Mouse (Mus musculus) megakaryocyte, embryonic 14.5 days (primary cell): ENCODE measurements at regions not wholly inside any gene's neighbourhood (a gene's known extent, or its start where the extent isn't known, plus 50 kb on each side); places are given as distances from the start of the nearest gene placed in this dataset.
"Not testable (repeated sequence)": the region's sequence is repeated elsewhere in the genome, so short reads cannot be mapped to it uniquely, and the experiment has no call there.

Experiments
- H3K27me3 ChIP-seq: replicated peaks from 2 replicates; pipeline ENCODE3; 2012; ENCODE audit warnings: inconsistent platforms
- H3K36me3 ChIP-seq: replicated peaks from 2 replicates; pipeline ENCODE3; 2012; ENCODE audit warnings: low read length, inconsistent platforms, mixed read lengths
- H3K4me1 ChIP-seq: 2 replicates; pipeline ENCODE4 v1.6.1; 2012; ENCODE audit warnings: inconsistent platforms
- H3K4me3 ChIP-seq: replicated peaks from 2 replicates; pipeline ENCODE3; 2012; ENCODE audit warnings: moderate library complexity, mild to moderate bottlenecking, inconsistent platforms
- H3K9me3 ChIP-seq: 2 replicates; pipeline ENCODE4 v1.6.1; 2012; ENCODE audit warnings: inconsistent platforms
- FLI1 ChIP-seq: IDR thresholded peaks from 2 replicates; pipeline ENCODE4 v1.6.1; 2012; ENCODE audit warnings: low read length, inconsistent platforms, mixed read lengths
- GATA1 ChIP-seq: IDR thresholded peaks from 3 replicates; pipeline ENCODE4 v1.6.1; 2012; ENCODE audit warnings: mixed read lengths, low read length, inconsistent platforms, borderline replicate concordance

DNA sequence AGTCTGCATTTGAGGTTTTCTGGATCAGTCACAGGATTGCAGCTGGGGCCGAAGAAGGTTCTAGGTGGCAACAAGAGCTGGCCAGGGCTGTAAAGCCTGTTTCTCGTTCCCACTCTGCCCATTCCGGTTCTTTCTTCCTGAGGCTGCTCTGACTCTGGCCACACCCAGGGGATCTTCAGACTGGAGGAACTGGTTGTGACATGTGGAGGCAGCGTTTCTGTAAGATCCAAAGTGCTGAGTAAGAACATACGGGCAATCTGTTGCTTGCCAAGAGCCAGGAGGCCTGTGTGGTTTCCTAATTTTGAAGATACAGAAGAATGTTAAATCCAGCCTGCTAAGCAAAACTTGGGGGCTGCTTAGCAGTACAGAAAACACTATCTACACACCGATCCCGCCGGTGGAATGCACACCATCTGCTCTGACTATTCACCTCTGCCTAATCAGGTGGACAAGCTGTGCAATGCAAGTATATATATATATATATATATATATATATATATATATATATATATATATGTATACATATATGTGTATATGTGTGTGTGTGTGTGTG, 99.3 kb upstream of the Bmp2k start:
- H3K9me3 ChIP-seq: no peaks in the 10 kb centered on the region
- no peak for TF ChIP-seq GATA1
- TF ChIP-seq FLI1: no peak
- no peaks in the 10 kb centered on the region for H3K27me3 ChIP-seq
- H3K36me3 ChIP-seq: no peaks in the 10 kb centered on the region
- peak overlapping the region; percentile 80 for H3K4me3 ChIP-seq
- peaks cover 70% of the 10 kb centered on the region for H3K4me1 ChIP-seq

DNA sequence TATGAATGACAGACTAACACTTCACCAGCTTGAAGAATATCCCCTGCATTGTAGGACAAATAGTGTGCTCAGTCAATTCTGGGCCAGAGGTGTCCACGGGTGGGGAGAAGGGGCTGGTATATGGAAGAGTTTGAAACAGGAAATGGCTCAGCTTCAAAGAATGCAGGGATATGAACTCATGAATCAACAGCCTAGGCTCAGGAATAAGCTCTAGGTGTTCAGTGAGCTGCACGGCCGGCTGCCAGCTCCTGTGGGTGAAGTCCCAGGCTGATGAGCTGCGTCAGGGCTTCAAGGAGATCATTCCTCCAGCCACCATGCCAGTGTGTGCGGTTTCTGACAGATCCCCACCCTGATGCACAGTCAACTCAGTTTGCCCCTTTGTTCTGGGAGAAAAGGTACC, 98.8 kb upstream of the Bmp2k start:
- peaks cover 70% of the 10 kb centered on the region for H3K4me1 ChIP-seq
- TF ChIP-seq FLI1: no peak
- TF ChIP-seq GATA1: no peak

DNA sequence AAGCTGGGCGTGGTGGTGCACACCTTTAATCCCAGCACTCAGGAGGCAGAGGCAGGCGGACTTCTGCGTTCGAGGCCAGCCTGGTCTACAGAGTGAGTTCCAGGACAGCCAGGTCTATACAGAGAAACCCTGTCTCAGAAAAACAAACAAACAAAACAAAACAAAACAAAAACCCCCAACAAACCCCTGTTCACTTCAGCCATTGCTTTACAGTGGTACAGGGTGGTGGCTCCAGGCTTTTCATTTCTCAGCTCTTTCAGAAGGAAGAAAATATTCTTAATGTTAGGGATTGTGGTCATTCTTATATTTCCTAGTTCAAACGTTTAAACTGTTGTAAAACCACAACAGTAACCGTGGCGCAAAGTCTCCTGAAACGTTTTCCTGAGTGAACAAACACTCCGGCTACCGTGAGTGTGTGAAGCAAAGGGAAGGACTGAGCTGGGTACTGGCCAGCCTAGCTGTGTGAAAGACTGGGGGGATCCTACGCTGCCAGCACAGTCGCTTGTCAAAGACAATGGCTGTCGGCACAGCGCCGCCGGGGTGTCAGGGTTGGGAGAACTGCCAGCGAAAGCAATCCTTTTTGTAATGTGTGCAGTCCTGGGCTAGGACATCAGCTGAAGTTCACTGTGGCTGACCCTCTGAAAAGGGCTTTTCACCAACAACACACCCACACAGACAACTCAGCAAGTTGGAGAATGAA, 91.8 kb upstream of the Bmp2k start:
- H3K27me3 ChIP-seq: no peaks in the 10 kb centered on the region
- H3K36me3 ChIP-seq: peaks cover 12% of the 10 kb centered on the region
- no peak for TF ChIP-seq GATA1
- TF ChIP-seq FLI1: no peak
- H3K4me1 ChIP-seq: peaks cover 81% of the 10 kb centered on the region
- H3K9me3 ChIP-seq: no peaks in the 10 kb centered on the region
- peak overlapping the region; percentile 68 for H3K4me3 ChIP-seq

More for the DNA sequence above, 98.8 kb upstream of the Bmp2k start:
- H3K27me3 ChIP-seq: no peaks in the 10 kb centered on the region
- no peaks in the 10 kb centered on the region for H3K9me3 ChIP-seq
- no peaks in the 10 kb centered on the region for H3K36me3 ChIP-seq
- peak overlapping the region; percentile 80 for H3K4me3 ChIP-seq

DNA sequence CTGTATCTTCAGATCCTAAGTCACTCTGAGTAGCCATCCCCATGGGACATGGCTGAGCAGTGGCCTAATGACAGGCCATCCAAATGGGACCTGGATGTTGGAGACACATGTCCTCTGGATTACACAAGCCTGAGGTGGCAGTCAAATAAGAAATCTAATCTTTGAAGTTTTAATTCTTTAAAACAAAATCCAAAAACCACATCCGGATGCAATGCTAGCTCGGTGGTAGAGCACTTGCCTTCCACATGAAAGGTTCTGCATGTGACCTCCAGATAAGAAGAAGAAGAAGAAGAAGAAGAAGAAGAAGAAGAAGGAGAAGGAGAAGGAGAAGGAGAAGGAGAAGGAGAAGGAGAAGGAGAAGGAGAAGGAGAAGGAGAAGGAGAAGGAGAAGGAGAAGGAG, 89.1 kb upstream of the Bmp2k start:
- H3K36me3 ChIP-seq: peaks cover 12% of the 10 kb centered on the region
- H3K27me3 ChIP-seq, H3K4me3 ChIP-seq, H3K9me3 ChIP-seq: not testable (repeated sequence)
- peaks cover 92% of the 10 kb centered on the region for H3K4me1 ChIP-seq

DNA sequence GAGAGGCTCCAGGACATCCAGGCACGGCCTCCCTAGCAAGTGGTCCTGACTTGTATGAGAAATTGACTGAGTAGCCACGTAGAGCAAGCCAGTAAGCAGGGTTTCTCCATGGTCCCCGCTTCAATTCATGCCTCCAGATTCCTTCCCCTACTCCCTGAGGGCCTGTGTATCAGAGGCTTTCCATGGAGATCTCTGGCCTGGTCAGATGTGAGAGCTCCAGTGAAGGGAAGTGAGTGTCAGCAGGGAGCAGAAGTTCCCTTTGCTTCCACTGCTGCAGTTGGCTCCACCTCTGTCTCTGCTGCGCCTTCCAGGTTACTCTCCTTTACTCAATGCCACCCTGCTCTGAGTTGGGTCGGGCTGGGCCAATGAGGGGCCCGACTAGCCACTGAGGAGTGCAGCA, 88.3 kb upstream of the Bmp2k start:
- peaks cover 93% of the 10 kb centered on the region for H3K4me1 ChIP-seq

DNA sequence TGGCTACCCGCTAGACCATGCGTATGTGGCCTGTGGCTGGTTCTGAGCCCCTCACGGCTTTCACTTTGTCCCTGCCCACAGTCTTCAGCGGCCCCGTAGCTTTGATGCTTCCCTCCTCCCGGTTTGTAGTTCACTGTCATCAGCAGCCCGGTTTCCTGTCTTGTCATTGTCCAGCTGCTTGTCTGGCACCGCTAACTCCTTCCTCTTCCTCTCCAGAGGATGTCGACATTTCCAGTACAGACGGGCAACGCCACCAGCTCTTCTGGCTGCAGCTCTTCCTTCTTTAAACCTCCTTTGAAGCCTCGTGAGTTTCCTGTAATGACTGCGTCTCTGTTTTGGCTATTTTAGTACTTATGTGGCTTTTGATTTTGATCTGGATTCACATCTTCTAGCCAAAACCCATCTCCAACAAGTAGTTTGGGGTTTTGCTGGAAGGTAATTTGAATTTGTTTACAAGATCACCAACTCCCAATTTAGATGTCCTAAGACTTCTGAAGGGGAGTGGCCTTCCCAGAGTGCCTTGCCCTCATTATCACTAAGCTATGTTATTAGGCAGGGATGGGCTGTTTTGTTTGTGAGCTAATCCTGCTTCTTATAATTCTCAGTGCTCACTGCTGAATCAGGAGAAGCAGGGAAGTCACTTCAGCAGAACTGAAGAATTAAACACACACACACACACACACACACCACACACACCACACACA, 85.8 kb upstream of the Bmp2k start:
- peak overlapping the region; percentile 88 for H3K4me3 ChIP-seq

More for the DNA sequence above, 88.3 kb upstream of the Bmp2k start:
- Histone ChIP-seq H3K4me3 (no peak overlapping the region), H3K27me3 (no peaks in the 10 kb centered on the region), H3K36me3 (peaks cover 12% of the 10 kb centered on the region), H3K9me3 (no peaks in the 10 kb centered on the region)
- TF ChIP-seq FLI1 (no peak), GATA1 (no peak)

DNA sequence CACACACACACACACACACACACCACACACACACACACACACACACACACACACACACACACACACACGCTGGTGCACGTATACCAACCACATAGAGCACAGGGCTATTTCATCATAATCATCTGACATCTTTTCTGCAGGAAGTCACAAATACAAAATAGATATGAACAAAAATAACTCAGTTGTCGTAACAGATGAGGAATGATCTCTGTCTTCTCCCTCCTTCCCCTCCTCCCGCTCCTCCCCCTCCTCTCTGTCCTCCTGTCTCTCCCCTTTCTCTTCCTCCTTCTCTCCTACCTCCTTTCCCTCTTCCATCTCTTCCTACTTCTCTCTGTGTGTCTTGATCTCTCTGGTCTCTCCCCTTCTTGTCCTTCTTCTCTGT, 85.2 kb upstream of the Bmp2k start:
- Histone ChIP-seq H3K9me3 (no peaks in the 10 kb centered on the region), H3K4me1 (peaks cover 93% of the 10 kb centered on the region), H3K27me3 (no peaks in the 10 kb centered on the region), H3K36me3 (peaks cover 18% of the 10 kb centered on the region), H3K4me3 (peak overlapping the region; percentile 88)
- TF ChIP-seq FLI1 (no peak), GATA1 (no peak)

More for the DNA sequence above, 85.8 kb upstream of the Bmp2k start:
- Histone ChIP-seq H3K36me3 (peaks cover 18% of the 10 kb centered on the region), H3K4me1 (peaks cover 93% of the 10 kb centered on the region), H3K27me3 (no peaks in the 10 kb centered on the region), H3K9me3 (no peaks in the 10 kb centered on the region)
- TF ChIP-seq FLI1: peak; percentile 50; the same call in 1 of the 2 replicates
- no peak for TF ChIP-seq GATA1

DNA sequence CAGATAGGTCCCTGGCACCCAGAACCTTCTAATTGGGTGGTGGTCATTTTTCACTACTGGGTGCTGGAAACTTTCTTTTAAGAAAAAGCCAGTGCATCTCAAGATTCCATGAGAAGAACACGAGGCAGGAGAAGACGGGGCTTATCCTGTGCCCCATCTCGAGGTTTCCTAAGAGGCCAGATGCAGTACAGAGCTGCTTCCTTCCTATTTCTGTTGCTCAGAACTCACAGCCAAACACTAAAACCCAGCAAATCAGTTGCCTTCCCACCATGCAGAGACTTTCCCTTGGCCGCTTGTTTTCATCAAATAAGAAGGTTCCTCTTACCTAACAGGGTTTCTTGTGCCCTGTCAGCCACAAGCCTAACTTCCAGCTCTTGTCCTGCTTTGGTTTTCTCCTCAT, 84.7 kb upstream of the Bmp2k start:
- peak overlapping the region; percentile 69 for H3K4me3 ChIP-seq
- no peaks in the 10 kb centered on the region for H3K27me3 ChIP-seq
- H3K4me1 ChIP-seq: peaks cover 93% of the 10 kb centered on the region
- H3K36me3 ChIP-seq: peaks cover 18% of the 10 kb centered on the region
- TF ChIP-seq FLI1 (no peak), GATA1 (peak; percentile 73; the same call in 1 of the 3 replicates)
- H3K9me3 ChIP-seq: no peaks in the 10 kb centered on the region

DNA sequence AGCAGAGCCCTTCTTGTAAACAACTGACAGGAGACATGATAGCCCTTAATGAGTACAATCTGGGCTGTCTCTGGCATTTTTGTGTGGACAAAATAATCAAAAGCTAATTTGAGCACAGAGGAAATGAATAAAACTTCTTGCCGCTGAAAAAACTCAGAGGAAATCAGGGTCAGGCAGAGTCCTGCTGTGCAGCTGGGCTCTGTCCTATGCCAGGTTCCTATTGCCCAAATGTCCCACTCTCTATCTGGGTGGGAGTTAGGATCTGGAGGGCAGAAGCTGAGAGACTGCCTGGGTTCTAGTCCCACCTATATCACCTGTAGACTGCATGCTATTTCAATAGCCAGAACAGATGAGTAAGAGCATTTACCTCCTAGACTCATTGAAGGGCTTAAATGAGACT, 83.8 kb upstream of the Bmp2k start:
- H3K27me3 ChIP-seq: no peaks in the 10 kb centered on the region
- TF ChIP-seq GATA1: no peak
- no peak for TF ChIP-seq FLI1
- peaks cover 96% of the 10 kb centered on the region for H3K4me1 ChIP-seq

DNA sequence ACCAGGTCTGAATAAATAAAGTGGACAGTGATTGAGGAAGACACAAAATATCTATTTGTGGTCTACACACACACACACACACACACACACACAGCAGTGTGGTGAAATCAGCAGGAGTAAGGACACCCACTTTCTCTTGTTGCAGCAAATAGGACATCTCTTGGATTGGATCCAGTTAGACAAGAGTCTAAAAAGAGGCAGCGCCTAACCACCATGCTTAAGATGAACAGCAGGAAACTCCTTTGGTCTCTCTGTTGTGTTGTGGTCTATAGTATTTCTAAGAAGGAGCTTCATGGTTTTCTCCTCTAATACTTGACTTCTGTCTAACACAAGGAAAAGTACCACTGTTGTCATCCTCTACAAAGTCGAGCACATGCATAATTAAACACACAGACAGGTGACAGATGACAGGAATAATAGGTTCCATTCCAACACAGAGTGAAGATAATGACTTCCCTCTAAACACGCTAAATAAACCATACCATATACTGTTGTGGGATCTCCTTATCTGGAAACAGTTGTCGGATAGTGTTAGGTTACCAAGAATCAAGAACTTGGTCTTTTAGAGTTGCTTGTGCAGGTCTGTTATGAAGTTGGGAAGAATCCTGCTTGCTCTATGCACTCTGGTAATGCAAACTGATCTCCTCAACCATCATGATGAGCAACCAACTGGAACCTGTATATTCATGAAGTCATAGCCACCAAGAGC, 82.6 kb upstream of the Bmp2k start:
- Histone ChIP-seq H3K4me1 (peaks cover 96% of the 10 kb centered on the region), H3K9me3 (no peaks in the 10 kb centered on the region), H3K4me3 (peak overlapping the region; percentile 65), H3K36me3 (peaks cover 10% of the 10 kb centered on the region), H3K27me3 (no peaks in the 10 kb centered on the region)
- no peak for TF ChIP-seq GATA1
- no peak for TF ChIP-seq FLI1

More for the DNA sequence above, 83.8 kb upstream of the Bmp2k start:
- Histone ChIP-seq H3K4me3 (peak overlapping the region; percentile 9), H3K36me3 (peaks cover 18% of the 10 kb centered on the region), H3K9me3 (no peaks in the 10 kb centered on the region)
